Mouse (Mus musculus) spleen, embryonic (tissue): ENCODE measurements around the gene Pla2g2d.

Experiments used
- CTCF ChIA-PET: fragments of 350-600 bp; sonication (Branson Sonifier 250); formaldehyde crosslinking; loops from one replicate; lab custom pipeline; 2022; lab: Charles Lee

Pla2g2d gene

GRCm38 (mm10) chr4:138775435-138775834, at the start of gene Pla2g2d:
Gene Pla2g2d (plus strand): TSS chr4:138775735.
- CTCF ChIA-PET: no interaction called here

GRCm38 (mm10) chr4:138725751-138726150, 49.8 kb upstream of the Pla2g2d start:
- CTCF ChIA-PET: no interaction called here

GRCm38 (mm10) chr4:138729018-138729703, 46.4 kb upstream of the Pla2g2d start:
- CTCF ChIA-PET: no interaction called here

GRCm38 (mm10) chr4:138734105-138734504, 41.4 kb upstream of the Pla2g2d start:
- CTCF ChIA-PET: no interaction called here

- CTCF ChIA-PET: no interaction called here
Measured at GRCm38 (mm10) chr4:138734863-138735262, 40.7 kb upstream of the Pla2g2d start.

GRCm38 (mm10) chr4:138737031-138737430, 38.5 kb upstream of the Pla2g2d start, which contains the start of gene Ubxn10:
Gene Ubxn10 (minus strand): TSS chr4:138737167.
- CTCF ChIA-PET: no interaction called here

- CTCF ChIA-PET: no interaction called here
Measured at GRCm38 (mm10) chr4:138739136-138739851, 36.2 kb upstream of the Pla2g2d start.

- CTCF ChIA-PET: no interaction called here
Measured at GRCm38 (mm10) chr4:138745884-138746283, 29.7 kb upstream of the Pla2g2d start.

- CTCF ChIA-PET: no interaction called here
Measured at GRCm38 (mm10) chr4:138746866-138747265, 28.7 kb upstream of the Pla2g2d start.

- CTCF ChIA-PET: interaction anchor here (0.7 kb wide), 1 partner anchor 1793 kb away, joined by 3 read pairs; no protein-coding TSS in a partner anchor
Measured at GRCm38 (mm10) chr4:138747851-138748250, 27.7 kb upstream of the Pla2g2d start.

GRCm38 (mm10) chr4:138748369-138749072, 27.0 kb upstream of the Pla2g2d start:
- CTCF ChIA-PET: no interaction called here

GRCm38 (mm10) chr4:138752603-138753002, 22.9 kb upstream of the Pla2g2d start:
- CTCF ChIA-PET: no interaction called here

- CTCF ChIA-PET: no interaction called here
Measured at GRCm38 (mm10) chr4:138753608-138754007, 21.9 kb upstream of the Pla2g2d start.

GRCm38 (mm10) chr4:138754432-138754831, 21.1 kb upstream of the Pla2g2d start:
- CTCF ChIA-PET: no interaction called here

- CTCF ChIA-PET: no interaction called here
Measured at GRCm38 (mm10) chr4:138755439-138755838, 20.1 kb upstream of the Pla2g2d start.

- CTCF ChIA-PET: no interaction called here
Measured at GRCm38 (mm10) chr4:138755983-138756382, 19.6 kb upstream of the Pla2g2d start.

- CTCF ChIA-PET: no interaction called here
Measured at GRCm38 (mm10) chr4:138757416-138757815, 18.1 kb upstream of the Pla2g2d start, which contains the start of gene Pla2g2f. Gene Pla2g2f (minus strand): TSS chr4:138757626.

- CTCF ChIA-PET: no interaction called here
Measured at GRCm38 (mm10) chr4:138762266-138762665, 13.3 kb upstream of the Pla2g2d start.

- CTCF ChIA-PET: no interaction called here
Measured at GRCm38 (mm10) chr4:138771970-138772369, 3.6 kb upstream of the Pla2g2d start.

- CTCF ChIA-PET: no interaction called here
Measured at GRCm38 (mm10) chr4:138772386-138772785, 3.1 kb upstream of the Pla2g2d start.

GRCm38 (mm10) chr4:138777417-138778407, 2.2 kb downstream of the Pla2g2d start:
- CTCF ChIA-PET: no interaction called here
